Mouse (Mus musculus) midbrain, embryonic 13.5 days (tissue): ENCODE measurements around the gene F11r. TPM values are rescaled to one million over a fixed set of nuclear protein-coding genes. Genes with fewer than 3 reads are reported as not detected.
A peak's percentile ranks its signal among the peaks of the same experiment; 100 is the strongest.

Source experiments
- ATAC-seq: fragments of 200-750 bp; cut with Nextera tagmentation; 2 replicates; pipeline ENCODE4 v1.8.0; 2017; ENCODE audit warnings: mild to moderate bottlenecking, moderate TSS enrichment, moderate library complexity
- H3K27ac ChIP-seq: fragments of 300-500 bp; sonication (generic); 2 replicates; pipeline ENCODE4 v1.5.1; 2015; ENCODE audit warnings: inconsistent platforms, mild to moderate bottlenecking, moderate library complexity
- H3K27me3 ChIP-seq: fragments of 300-500 bp; sonication (generic); 2 replicates; pipeline ENCODE4 v1.6.1; 2015; ENCODE audit warnings: mild to moderate bottlenecking, inconsistent platforms
- H3K36me3 ChIP-seq: fragments of 300-500 bp; sonication (generic); 2 replicates; pipeline ENCODE4 v1.6.1; 2015; ENCODE audit warnings: mild to moderate bottlenecking, inconsistent platforms
- H3K4me1 ChIP-seq: fragments of 300-500 bp; sonication (generic); replicated peaks from 2 replicates; pipeline ENCODE4 v1.6.1; 2015; ENCODE audit warnings: inconsistent platforms
- H3K4me2 ChIP-seq: fragments of 300-500 bp; sonication (generic); replicated peaks from 2 replicates; pipeline ENCODE4 v1.6.1; 2015; ENCODE audit warnings: moderate library complexity, mild to moderate bottlenecking, inconsistent platforms
- H3K4me3 ChIP-seq: fragments of 300-500 bp; sonication (generic); replicated peaks from 2 replicates; pipeline ENCODE4 v1.5.1; 2015; ENCODE audit warnings: mild to moderate bottlenecking, inconsistent platforms
- H3K9ac ChIP-seq: fragments of 300-500 bp; sonication (generic); replicated peaks from 2 replicates; pipeline ENCODE4 v1.6.1; 2015; ENCODE audit warnings: mild to moderate bottlenecking, inconsistent platforms
- H3K9me3 ChIP-seq: fragments of 300-500 bp; sonication (generic); 2 replicates; pipeline ENCODE4 v1.6.1; 2016; ENCODE audit warnings: mild to moderate bottlenecking, inconsistent platforms
- WGBS: fragments of 180-500 bp; shearing (Covaris S2); methylation state at CpG from one replicate; pipeline ENCODE4 v1.1.7; 2015; 5-methylcytosine and 5-hydroxymethylcytosine counted together
- polyA plus RNA-seq: library from polyadenylated mRNA; unstranded; fragments of >200 nt; fragmentation: Nextera tagmentation; extraction: Ambion mirVana; gene quantifications from 2 replicates; pipeline ENCODE4 v1.2.1, GENCODE M21; 2015

The F11r gene
- polyA plus RNA-seq, 1 experiment from 2014 or later: 9.7 TPM

GRCm38 (mm10) chr1:171413608-171414007 is 23.7 kb upstream of the F11r start:
- Histone ChIP-seq H3K9me3 (no peaks in the 10 kb centered on the region), H3K9ac (no peak overlapping the region), H3K27me3 (peaks cover 7% of the 10 kb centered on the region), H3K4me3 (peak overlapping the region; percentile 96; the same call in 1 of the 2 replicates), H3K4me2 (peak overlapping the region; percentile 56), H3K27ac (no peak overlapping the region), H3K36me3 (peaks cover 46% of the 10 kb centered on the region), H3K4me1 (peaks cover 28% of the 10 kb centered on the region)
- 75% methylated on average over 8 of the region's 8 CpGs for WGBS
- ATAC-seq: no peak

DNA sequence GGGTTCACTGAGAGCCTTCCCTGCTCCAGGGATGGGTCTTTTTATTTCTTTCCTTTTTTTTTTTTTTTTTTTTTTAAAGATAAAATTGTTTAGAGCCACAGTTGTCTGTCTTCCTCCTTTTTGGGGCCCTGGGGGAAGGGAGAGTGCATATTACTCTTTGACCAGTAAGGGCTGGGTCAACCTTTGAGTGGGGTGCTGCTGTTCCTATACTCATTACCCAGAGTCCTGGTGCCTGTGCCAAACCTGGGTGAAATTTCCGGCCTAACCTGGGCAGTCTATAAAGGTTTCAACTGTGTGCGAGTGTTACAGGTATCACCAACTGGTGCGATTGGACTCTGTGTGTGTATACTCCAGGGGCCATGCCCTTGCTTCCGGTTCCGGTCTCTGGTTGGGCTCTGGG is 18.7 kb upstream of the F11r start, which contains the start of gene Tstd1:
Gene Tstd1, plus strand, starts transcription at position 213 of the 400 bp plus-strand sequence.
- peaks cover 74% of the 10 kb centered on the region for H3K36me3 ChIP-seq
- no peaks in the 10 kb centered on the region for H3K27me3 ChIP-seq
- no peak within 1 kb of the TSS for H3K4me3 ChIP-seq
- ATAC-seq: peak; percentile 19; the same call in 1 of the 2 replicates
- H3K4me2 ChIP-seq: no peak within 1 kb of the TSS
- H3K4me1 ChIP-seq: peaks cover 30% of the 10 kb centered on the region
- peak within 1 kb of the TSS; percentile 63 for H3K27ac ChIP-seq
- WGBS: 89% methylated on average over 5 of the region's 5 CpGs
- no peaks in the 10 kb centered on the region for H3K9me3 ChIP-seq
- H3K9ac ChIP-seq: no peak within 1 kb of the TSS

GRCm38 (mm10) chr1:171419291-171419882 is 17.9 kb upstream of the F11r start:
- no peak overlapping the region for H3K4me2 ChIP-seq
- ATAC-seq: peak; percentile 77
- H3K4me3 ChIP-seq: no peak overlapping the region
- no peaks in the 10 kb centered on the region for H3K9me3 ChIP-seq
- H3K4me1 ChIP-seq: peaks cover 22% of the 10 kb centered on the region
- WGBS: 43% methylated on average over 12 of the region's 12 CpGs
- no peak overlapping the region for H3K9ac ChIP-seq
- H3K27ac ChIP-seq: peak overlapping the region; percentile 63
- H3K36me3 ChIP-seq: peaks cover 69% of the 10 kb centered on the region
- H3K27me3 ChIP-seq: no peaks in the 10 kb centered on the region

DNA sequence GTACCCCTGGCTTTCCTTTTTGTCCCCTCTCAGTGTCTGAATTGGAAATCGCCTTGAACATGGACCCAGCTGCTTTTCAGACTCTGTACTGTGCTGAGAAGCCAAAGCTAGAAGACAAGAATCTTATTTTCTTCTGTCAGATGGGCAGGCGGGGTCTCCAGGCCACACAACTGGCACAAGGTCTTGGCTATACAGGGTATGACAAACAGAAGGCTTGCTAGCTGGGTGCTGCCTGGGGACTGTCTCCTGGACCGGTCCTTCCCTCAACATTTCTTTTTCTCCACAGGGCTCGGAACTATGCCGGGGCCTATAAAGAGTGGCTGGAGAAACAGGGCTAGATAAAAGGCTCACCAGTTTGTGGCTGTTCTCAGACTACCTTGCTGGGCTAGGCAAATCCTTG is 17.4 kb upstream of the F11r start:
- H3K9me3 ChIP-seq: no peaks in the 10 kb centered on the region
- peaks cover 20% of the 10 kb centered on the region for H3K4me1 ChIP-seq
- no peak overlapping the region for H3K9ac ChIP-seq
- peaks cover 64% of the 10 kb centered on the region for H3K36me3 ChIP-seq
- H3K27me3 ChIP-seq: no peaks in the 10 kb centered on the region
- no peak overlapping the region for H3K4me2 ChIP-seq
- no peak overlapping the region for H3K4me3 ChIP-seq
- peak; percentile 55 for ATAC-seq
- H3K27ac ChIP-seq: peak overlapping the region; percentile 63
- 63% methylated on average over 5 of the region's 5 CpGs for WGBS

- no peak overlapping the region for H3K27ac ChIP-seq
- no peak overlapping the region for H3K4me3 ChIP-seq
- no peak overlapping the region for H3K4me2 ChIP-seq
- H3K9ac ChIP-seq: no peak overlapping the region
- H3K9me3 ChIP-seq: no peaks in the 10 kb centered on the region
- no peaks in the 10 kb centered on the region for H3K27me3 ChIP-seq
- ATAC-seq: no peak
- peaks cover 37% of the 10 kb centered on the region for H3K36me3 ChIP-seq
- peaks cover 20% of the 10 kb centered on the region for H3K4me1 ChIP-seq
- 87% methylated on average over 8 of the region's 8 CpGs for WGBS
Observed at GRCm38 (mm10) chr1:171422504-171423095, 14.7 kb upstream of the F11r start.

- H3K4me1 ChIP-seq: peaks cover 4% of the 10 kb centered on the region
- no peak overlapping the region for H3K27ac ChIP-seq
- H3K27me3 ChIP-seq: no peaks in the 10 kb centered on the region
- peaks cover 17% of the 10 kb centered on the region for H3K36me3 ChIP-seq
- no peak overlapping the region for H3K4me3 ChIP-seq
- no peaks in the 10 kb centered on the region for H3K9me3 ChIP-seq
- 78% methylated on average over 5 of the region's 5 CpGs for WGBS
- H3K9ac ChIP-seq: no peak overlapping the region
- ATAC-seq: no peak
- no peak overlapping the region for H3K4me2 ChIP-seq
Observed at GRCm38 (mm10) chr1:171424638-171425037, 12.7 kb upstream of the F11r start.

DNA sequence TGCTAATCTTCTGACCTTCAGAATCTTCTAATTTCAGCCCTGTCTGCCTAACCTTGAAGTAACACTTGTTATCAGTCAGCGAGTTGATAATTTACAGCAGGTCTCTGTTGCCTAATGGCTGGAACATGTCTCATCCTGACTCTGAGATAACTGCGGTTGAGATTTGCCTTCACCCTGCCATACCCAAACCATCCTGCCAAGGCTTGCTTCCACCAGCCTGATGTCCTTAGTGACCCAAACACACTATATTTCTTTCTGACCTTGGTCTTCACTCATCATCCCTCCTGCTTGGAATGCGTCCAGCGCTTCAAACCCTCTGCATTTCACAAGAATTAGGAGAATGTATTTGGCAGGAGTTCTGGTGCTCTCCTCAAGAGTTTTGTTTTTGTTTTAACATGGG is 12.2 kb upstream of the F11r start:
- Histone ChIP-seq H3K9me3 (no peaks in the 10 kb centered on the region), H3K4me2 (no peak overlapping the region), H3K4me3 (no peak overlapping the region), H3K27me3 (no peaks in the 10 kb centered on the region), H3K27ac (no peak overlapping the region), H3K9ac (no peak overlapping the region), H3K4me1 (no peaks in the 10 kb centered on the region), H3K36me3 (peaks cover 12% of the 10 kb centered on the region)
- 86% methylated on average over 4 of the region's 4 CpGs for WGBS
- no peak for ATAC-seq

- Histone ChIP-seq H3K4me2 (no peak overlapping the region), H3K27me3 (peaks cover 19% of the 10 kb centered on the region), H3K4me3 (no peak overlapping the region), H3K9me3 (no peaks in the 10 kb centered on the region), H3K9ac (no peak overlapping the region), H3K36me3 (no peaks in the 10 kb centered on the region), H3K27ac (no peak overlapping the region), H3K4me1 (0 out of 2 replicates have a peak, but pooled peaks cover 1% of the 10 kb centered on the region)
- 88% methylated on average over 5 of the region's 5 CpGs for WGBS
- ATAC-seq: no peak
Observed at GRCm38 (mm10) chr1:171432158-171432557, 5.2 kb upstream of the F11r start.

DNA sequence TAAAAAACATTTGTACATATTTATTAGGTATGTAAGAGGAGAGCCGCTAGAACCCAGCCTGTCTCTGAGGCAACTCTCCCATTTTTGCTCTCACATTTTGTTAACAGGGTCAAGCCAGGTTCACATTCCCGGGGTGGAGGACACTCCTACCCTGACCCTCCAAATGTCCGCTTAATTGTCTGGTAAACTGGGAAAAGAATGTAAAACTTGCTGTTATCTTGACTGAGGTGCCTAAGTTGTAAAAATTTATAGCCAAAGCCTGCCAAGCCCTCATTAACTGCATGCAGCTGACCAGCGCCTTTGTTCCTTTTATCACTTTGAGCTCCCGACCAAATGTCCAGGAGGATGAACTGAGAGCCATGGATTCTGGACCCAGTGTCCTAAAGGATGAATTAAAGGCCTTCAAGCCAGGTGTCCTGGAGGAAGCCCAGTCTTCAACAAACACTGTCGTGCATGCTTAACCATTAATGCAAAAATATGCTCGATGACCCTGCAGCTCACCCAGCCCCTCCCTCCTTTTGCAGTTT is 2.0 kb upstream of the F11r start:
- Histone ChIP-seq H3K4me1 (peaks cover 19% of the 10 kb centered on the region), H3K36me3 (no peaks in the 10 kb centered on the region), H3K27me3 (peaks cover 50% of the 10 kb centered on the region), H3K9me3 (no peaks in the 10 kb centered on the region), H3K9ac (no peak overlapping the region), H3K27ac (no peak overlapping the region), H3K4me2 (no peak overlapping the region), H3K4me3 (no peak overlapping the region)
- WGBS: 75% methylated on average over 7 of the region's 7 CpGs
- ATAC-seq: no peak

- no peak overlapping the region for H3K9ac ChIP-seq
- H3K4me3 ChIP-seq: no peak overlapping the region
- H3K4me2 ChIP-seq: no peak overlapping the region
- peaks cover 53% of the 10 kb centered on the region for H3K27me3 ChIP-seq
- H3K27ac ChIP-seq: no peak overlapping the region
- H3K9me3 ChIP-seq: no peaks in the 10 kb centered on the region
- peaks cover 19% of the 10 kb centered on the region for H3K4me1 ChIP-seq
- 76% methylated on average over 1 of the region's 1 CpGs for WGBS
- no peak for ATAC-seq
- no peaks in the 10 kb centered on the region for H3K36me3 ChIP-seq
Observed at GRCm38 (mm10) chr1:171435974-171436373, 1.4 kb upstream of the F11r start.

GRCm38 (mm10) chr1:171438014-171438670 is 807 bp downstream of the F11r start:
- Histone ChIP-seq H3K27me3 (peaks cover 61% of the 10 kb centered on the region), H3K9ac (0 out of 2 replicates have a peak overlapping the region, but pooled peaks have one; percentile 30)
- ATAC-seq: no peak

GRCm38 (mm10) chr1:171439072-171439471 is 1.7 kb downstream of the F11r start:
- 55% methylated on average over 8 of the region's 8 CpGs for WGBS
- no peak for ATAC-seq
- no peaks in the 10 kb centered on the region for H3K36me3 ChIP-seq
- peaks cover 61% of the 10 kb centered on the region for H3K27me3 ChIP-seq
- H3K4me2 ChIP-seq: no peak overlapping the region
- peaks cover 19% of the 10 kb centered on the region for H3K4me1 ChIP-seq
- H3K9me3 ChIP-seq: peaks cover 5% of the 10 kb centered on the region; the same call in 1 of the 2 replicates
- no peak overlapping the region for H3K9ac ChIP-seq
- H3K27ac ChIP-seq: no peak overlapping the region
- H3K4me3 ChIP-seq: no peak overlapping the region

More at GRCm38 (mm10) chr1:171438014-171438670, 807 bp downstream of the F11r start:
- peaks cover 19% of the 10 kb centered on the region for H3K4me1 ChIP-seq
- no peaks in the 10 kb centered on the region for H3K36me3 ChIP-seq
- H3K9me3 ChIP-seq: no peaks in the 10 kb centered on the region
- H3K27ac ChIP-seq: no peak overlapping the region
- WGBS: 7% methylated on average over 18 of the region's 18 CpGs
- peak overlapping the region; percentile 47 for H3K4me2 ChIP-seq
- H3K4me3 ChIP-seq: peak overlapping the region; percentile 30
